25 mouse cellular contexts compared by ENCODE assay signal in the genomic region with DNA sequence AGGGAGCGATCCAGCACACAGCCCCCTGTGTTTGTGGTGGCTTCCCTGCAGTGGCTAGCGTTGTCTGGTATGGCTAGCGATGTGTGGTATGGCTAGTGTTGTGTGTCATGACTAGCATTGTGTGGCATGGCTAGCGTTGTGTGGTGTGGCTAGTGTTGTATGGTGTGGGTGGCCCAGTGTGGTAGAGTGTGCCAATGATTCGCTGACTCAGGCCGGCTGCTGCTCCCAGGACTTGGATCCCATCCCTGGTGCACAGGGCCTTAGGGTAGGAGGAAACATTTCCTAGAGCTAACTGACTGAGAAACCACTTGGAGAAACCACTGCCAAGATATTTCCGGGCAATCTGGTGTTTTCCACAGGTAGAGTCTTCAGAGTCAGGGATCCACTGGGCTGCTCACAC. TPM values are rescaled to one million over a fixed set of nuclear protein-coding genes. Genes with fewer than 3 reads are reported as not detected.
DNase-seq lines count a peak whose midpoint lies in the region; ATAC-seq and TF ChIP-seq lines count a peak whose summit lies in the region.
"Had no signal": no experiment of that assay in that cellular context is flagged by ENCODE, and none has a peak within 500 bp of the region (broad histone marks: within the 10 kb centered on the region; RNA-seq: fewer than 3 reads in every experiment).

No protein-coding gene starts in this region.

- peak; percentile 26 for DNase-seq in gastrocnemius, adult 2 months
- DNase-seq in gastrocnemius, postnatal 10 days: no peak
- no peak for DNase-seq in midbrain, embryonic 10.5 days (ENCODE audit: low spot score)
- no peak for DNase-seq in Patski (ENCODE audit: low read depth, low spot score)
- DNase-seq in cerebellum, postnatal 36 days: no peak
- DNase-seq: cerebellum, adult 8-10 months; forebrain, postnatal 0 days; gastrocnemius, postnatal 36 days; kidney, postnatal 4 days; layer of hippocampus, adult 9-11 months; lung, embryonic 14.5 days; lung, postnatal 4 days; thymus, postnatal 25 days had no signal

- no peak for TF ChIP-seq CTCF in gastrocnemius, adult 2 months (IDR thresholded peaks at IDR 0.05)
- TF ChIP-seq CTCF in Patski (IDR thresholded peaks at IDR 0.05): no peak

- no peak overlapping the region for H3K4me2 ChIP-seq in midbrain, embryonic 16.5 days (ENCODE audit: low read length)
- peak overlapping the region; percentile 35 for H3K4me2 ChIP-seq in myocyte (ENCODE audit: low read depth)
- H3K4me2 ChIP-seq: limb, embryonic 15.5 days; lung, embryonic 14.5 days; midbrain, embryonic 12.5 days; neural tube, embryonic 12.5 days had no signal

- WGBS in midbrain, embryonic 10.5 days: 87% methylated on average over 7 of the region's 7 CpGs
- 87% methylated on average over 7 of the region's 7 CpGs for WGBS in midbrain, embryonic 16.5 days

- TF ChIP-seq POLR2A in myocyte (IDR thresholded peaks at IDR 0.05; ENCODE audit: insufficient read length, low read depth): no peak

- no peaks in the 10 kb centered on the region for H3K79me2 ChIP-seq in myocyte (ENCODE audit: control insufficient read depth, insufficient read depth)

- H3K4me3 ChIP-seq in gastrocnemius, adult 2 months: no peak overlapping the region
- H3K4me3 ChIP-seq in midbrain, embryonic 10.5 days: no peak overlapping the region
- H3K4me3 ChIP-seq in midbrain, embryonic 16.5 days (ENCODE audit: low read depth, low read length): no peak overlapping the region
- no peak overlapping the region for H3K4me3 ChIP-seq in myocyte
- H3K4me3 ChIP-seq: forebrain, embryonic 10.5 days; limb, embryonic 15.5 days; midbrain, embryonic 12.5 days; neural tube, embryonic 12.5 days had no signal

- CTCF ChIA-PET in Patski (lab: Charles Lee): interaction anchor here (1.0 to 1.2 kb wide), 3 partner anchors 9 to 12 kb away, joined by 3 to 4 read pairs (median 3); partner anchors contain the start of gene Ptges

- no peak overlapping the region for H3K9ac ChIP-seq in midbrain, embryonic 16.5 days (ENCODE audit: low read depth, low read length)
- H3K9ac ChIP-seq: forebrain, postnatal 0 days; limb, embryonic 15.5 days; liver, embryonic 14.5 days; lung, embryonic 14.5 days; midbrain, embryonic 12.5 days; neural tube, embryonic 12.5 days had no signal

- POLR2A ChIA-PET in Patski (lab: Charles Lee): no interaction called here

- H3ac ChIP-seq in myocyte (ENCODE audit: control insufficient read depth, insufficient read length): no peak overlapping the region

- H3K27me3 ChIP-seq in midbrain, embryonic 10.5 days (ENCODE audit: low read depth, poor library complexity, severe bottlenecking): 0 out of 2 replicates have a peak, but pooled peaks cover 6% of the 10 kb centered on the region
- no peaks in the 10 kb centered on the region for H3K27me3 ChIP-seq in midbrain, embryonic 16.5 days (ENCODE audit: control insufficient read depth, insufficient read depth, low read depth, low read length)
- H3K27me3 ChIP-seq in Patski: no peaks in the 10 kb centered on the region
- no peaks in the 10 kb centered on the region for H3K27me3 ChIP-seq in myocyte (ENCODE audit: control insufficient read depth, insufficient read depth, insufficient read length)
- H3K27me3 ChIP-seq: limb, embryonic 15.5 days; midbrain, embryonic 12.5 days had no signal

- no peaks in the 10 kb centered on the region for H3K9me3 ChIP-seq in midbrain, embryonic 10.5 days (replicated peaks)
- H3K9me3 ChIP-seq in midbrain, embryonic 16.5 days (replicated peaks; ENCODE audit: control insufficient read depth, low read length, poor library complexity, severe bottlenecking): no peaks in the 10 kb centered on the region
- H3K9me3 ChIP-seq: forebrain, embryonic 10.5 days; limb, embryonic 15.5 days; midbrain, embryonic 12.5 days; neural tube, embryonic 12.5 days had no signal

- in situ Hi-C loops in Patski (cut with MboI; ENCODE audit: low pct_unique_long_range_greater_than_20kb): no loop called here

- peak overlapping the region; percentile 20; the same call in 1 of the 2 replicates for H3K27ac ChIP-seq in gastrocnemius, adult 2 months
- H3K27ac ChIP-seq in midbrain, embryonic 10.5 days (replicated peaks): 0 out of 2 replicates have a peak overlapping the region, but pooled peaks have one; percentile 2
- no peak overlapping the region for H3K27ac ChIP-seq in midbrain, embryonic 16.5 days (ENCODE audit: low read length)
- H3K27ac ChIP-seq: hindbrain, postnatal 0 days; liver, embryonic 14.5 days; midbrain, embryonic 12.5 days; neural tube, embryonic 12.5 days had no signal

- peaks cover 28% of the 10 kb centered on the region for H3K4me1 ChIP-seq in midbrain, embryonic 10.5 days
- no peaks in the 10 kb centered on the region for H3K4me1 ChIP-seq in midbrain, embryonic 16.5 days (ENCODE audit: control insufficient read depth, insufficient read depth, low read length)
- H3K4me1 ChIP-seq: midbrain, embryonic 12.5 days; neural tube, embryonic 12.5 days had no signal

- no peak for ATAC-seq in midbrain, embryonic 16.5 days
- peak; percentile 59 for ATAC-seq in Patski
- no peak for ATAC-seq in activated CD4-positive, CD25-positive, alpha-beta regulatory T cell, adult 4 months
- ATAC-seq: forebrain, postnatal 0 days; hindbrain, postnatal 0 days; intestine, postnatal 0 days had no signal

- no peaks in the 10 kb centered on the region for H3K36me3 ChIP-seq in midbrain, embryonic 10.5 days
- H3K36me3 ChIP-seq in midbrain, embryonic 16.5 days (ENCODE audit: control insufficient read depth, insufficient read depth, low read length): no peaks in the 10 kb centered on the region
- H3K36me3 ChIP-seq in myocyte (ENCODE audit: control insufficient read depth, insufficient read depth): no peaks in the 10 kb centered on the region
- H3K36me3 ChIP-seq: forebrain, embryonic 10.5 days; limb, embryonic 15.5 days; midbrain, embryonic 12.5 days; neural tube, embryonic 12.5 days had no signal

- intact Hi-C loops in gastrocnemius, adult 2 months (cut with DNase I): no loop called here

TF ChIP-seq in myocyte, 11 proteins besides CTCF, POLR2A, EP300 and RAD21:
- TF ChIP-seq USF1 (IDR thresholded peaks at IDR 0.05; ENCODE audit: low read depth) (no peak), MYOD1 (IDR thresholded peaks at IDR 0.05; ENCODE audit: control insufficient read depth in 1 of 3, insufficient read length in 2 of 3, low read depth in 2 of 3) (peak in 1 of 3 experiments; percentile 69), TCF3 (IDR thresholded peaks at IDR 0.05; ENCODE audit: insufficient read length, low read depth) (no peak), MYOG (IDR thresholded peaks at IDR 0.05; ENCODE audit: control insufficient read depth in 1 of 3, insufficient read depth in 1 of 3, insufficient read length in 2 of 3, low read depth in 2 of 3) (peak in 1 of 3 experiments; percentile 35)

RNA-seq across cellular contexts. Expression of gene Ptges, which starts 12.0 kb away (rescaled TPM):
- total RNA-seq in gastrocnemius, adult 2 months (2021): 1 to 10 TPM; 2.9 to 3.7 TPM
- 1 to 10 TPM; 7.4 to 9.0 TPM for total RNA-seq in gastrocnemius, postnatal 10 days (2021)
- 5.8 and 9.7 TPM in 2 replicates for polyA plus RNA-seq in midbrain, embryonic 10.5 days (2016; fragmentation: Nextera tagmentation; extraction: Ambion mirVana)
- polyA plus RNA-seq in midbrain, embryonic 16.5 days (2015; fragmentation: Nextera tagmentation; extraction: Ambion mirVana): 5.1 and 5.2 TPM in 2 replicates
- polyA plus RNA-seq in Patski (2021) (0.44 TPM), myocyte (2012; fragmentation: generic; extraction: Trizol) (0.56 TPM)
- under 1 TPM in 1 of 2 experiments, not detected in 1; 0.09 TPM for polyA plus RNA-seq in activated CD4-positive, CD25-positive, alpha-beta regulatory T cell, adult 4 months (2017; shearing (Covaris generic))
- total RNA-seq: common myeloid progenitor, adult 5-6 weeks; MEL had no signal

RNA-seq across cellular contexts. Expression of gene Tor1b, which starts 35.1 kb away (rescaled TPM):
- 10 to 100 TPM; 23.4 to 24.0 TPM for total RNA-seq in gastrocnemius, adult 2 months (2021)
- 10 to 100 TPM; 20.9 to 23.4 TPM for total RNA-seq in gastrocnemius, postnatal 10 days (2021)
- 21.9 and 22.4 TPM in 2 replicates for polyA plus RNA-seq in midbrain, embryonic 10.5 days (2016; fragmentation: Nextera tagmentation; extraction: Ambion mirVana)
- polyA plus RNA-seq in midbrain, embryonic 16.5 days (2015; fragmentation: Nextera tagmentation; extraction: Ambion mirVana): 18.2 and 18.3 TPM in 2 replicates
- polyA plus RNA-seq in Patski (2021) (65.8 TPM), myocyte (2012; fragmentation: generic; extraction: Trizol) (27.1 TPM)
- polyA plus RNA-seq in activated CD4-positive, CD25-positive, alpha-beta regulatory T cell, adult 4 months (2017; shearing (Covaris generic)): 10 to 100 TPM; 18.1 to 19.9 TPM

RNA-seq across cellular contexts. Expression of gene Tor1a, which starts 50.1 kb away (rescaled TPM):
- total RNA-seq in gastrocnemius, adult 2 months (2021): 1 to 10 TPM; 6.9 to 8.5 TPM
- total RNA-seq in gastrocnemius, postnatal 10 days (2021): 10 to 100 TPM; 13.7 to 18.4 TPM
- polyA plus RNA-seq in midbrain, embryonic 10.5 days (2016; fragmentation: Nextera tagmentation; extraction: Ambion mirVana): 90.6 and 94.5 TPM in 2 replicates
- polyA plus RNA-seq in midbrain, embryonic 16.5 days (2015; fragmentation: Nextera tagmentation; extraction: Ambion mirVana): 97.5 and 106 TPM in 2 replicates
- polyA plus RNA-seq in Patski (2021) (53.1 TPM), myocyte (2012; fragmentation: generic; extraction: Trizol) (42.7 TPM)
- polyA plus RNA-seq in activated CD4-positive, CD25-positive, alpha-beta regulatory T cell, adult 4 months (2017; shearing (Covaris generic)): 10 to 100 TPM; 63.1 to 67.7 TPM
